Mouse (Mus musculus): Measurements from ENCODE around the gene Brd2.
A peak's percentile ranks its signal among the peaks of the same experiment; 100 is the strongest.

Gene Brd2

DNA sequence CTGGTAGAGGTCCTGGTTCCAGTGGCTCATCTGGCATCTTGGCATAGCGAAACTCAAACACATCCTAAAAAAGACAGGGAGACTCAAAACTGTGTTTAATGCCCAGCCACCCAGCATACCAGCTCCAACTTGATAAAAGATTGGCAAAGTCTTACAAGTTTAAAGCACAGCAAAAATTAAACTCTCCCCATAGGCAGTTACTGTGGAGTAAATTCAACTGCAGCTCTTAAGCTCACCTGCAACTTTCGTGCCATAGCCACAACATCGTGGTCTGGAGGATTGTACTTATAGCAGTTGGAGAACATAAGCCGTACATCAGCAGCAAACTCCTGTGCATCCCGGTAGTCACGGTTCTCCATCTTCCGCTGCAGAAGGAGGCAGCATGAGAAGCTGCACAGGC is 8.3 kb downstream of the Brd2 start:
- no peak for DNase-seq (ENCODE audit: low spot score)

DNA sequence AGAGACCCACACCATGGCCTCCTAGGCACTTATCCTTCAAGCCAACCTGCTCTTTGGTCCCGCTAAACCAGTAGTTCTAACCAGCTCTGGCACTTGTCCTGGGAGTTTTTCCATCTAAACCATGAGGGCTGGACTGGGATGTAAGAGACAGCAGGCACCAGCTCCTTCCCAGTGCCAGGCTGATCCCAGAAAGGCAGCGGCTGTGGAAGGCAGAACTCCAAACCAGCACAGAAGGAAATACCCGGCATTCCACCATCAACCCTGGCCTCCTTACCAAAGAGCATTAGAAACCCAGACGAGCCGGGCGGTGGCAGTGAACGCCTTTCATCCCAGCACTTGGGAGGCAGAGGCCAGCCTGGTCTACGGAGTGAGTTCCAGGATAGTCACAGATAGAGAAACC is 12.1 kb downstream of the Brd2 start:
- DNase-seq (ENCODE audit: low spot score): no peak

DNA sequence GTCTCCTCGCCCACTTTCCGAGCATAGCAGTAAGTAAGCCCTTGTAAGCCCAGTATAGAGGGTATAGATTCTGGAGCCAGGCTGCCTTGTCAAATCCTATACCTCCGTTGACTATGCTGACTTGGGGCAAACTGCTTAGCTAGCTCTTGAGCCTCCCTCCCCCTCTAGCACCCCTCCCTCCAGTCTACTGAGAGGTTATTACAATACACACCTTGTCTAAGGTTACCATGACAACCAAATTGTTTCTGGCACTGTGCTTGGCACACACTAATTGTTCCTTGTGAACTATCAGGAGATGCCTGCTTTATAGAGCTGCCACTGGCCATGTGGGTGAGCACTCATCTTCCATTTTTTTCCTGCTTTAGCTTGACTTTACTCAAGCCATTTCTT is 12.6 kb downstream of the Brd2 start:
- no peak for DNase-seq (ENCODE audit: low spot score)

DNA sequence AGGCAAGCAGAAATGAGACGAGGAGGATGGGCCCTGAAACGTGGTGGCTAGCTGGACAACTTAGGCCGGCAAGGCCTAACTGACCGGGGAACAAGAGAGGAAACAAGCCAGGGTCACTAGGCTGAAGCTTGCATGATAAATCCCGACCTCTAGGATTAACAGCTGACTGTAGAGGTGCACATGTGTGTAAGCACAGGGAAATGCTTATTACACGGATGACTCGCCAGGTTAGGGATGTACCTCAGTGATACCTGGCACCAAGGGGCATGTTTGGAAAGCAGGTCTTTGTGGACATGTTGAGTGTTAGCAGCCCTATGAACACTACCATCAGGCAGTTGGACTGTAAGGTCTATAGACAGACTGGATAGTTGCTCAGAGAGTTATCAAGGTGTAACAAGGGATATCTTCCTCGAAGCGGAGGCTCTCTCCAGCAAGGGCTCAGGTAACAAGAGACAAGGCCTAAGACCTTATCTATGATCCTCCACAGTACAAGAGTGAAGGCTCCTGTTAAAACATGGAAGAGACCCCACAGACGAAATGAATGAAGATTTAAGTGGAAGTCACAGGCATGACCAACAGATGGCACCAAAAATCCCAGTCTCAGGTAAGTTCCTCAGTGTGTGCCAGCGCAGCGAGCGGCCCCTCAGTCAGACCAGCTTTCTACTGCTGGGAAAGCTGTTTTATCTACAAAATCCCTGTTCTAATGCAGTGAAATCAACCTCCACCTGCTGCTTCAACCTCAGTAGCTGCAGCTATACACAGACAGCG is 13.2 kb downstream of the Brd2 start:
- DNase-seq (ENCODE audit: low spot score): no peak

DNA sequence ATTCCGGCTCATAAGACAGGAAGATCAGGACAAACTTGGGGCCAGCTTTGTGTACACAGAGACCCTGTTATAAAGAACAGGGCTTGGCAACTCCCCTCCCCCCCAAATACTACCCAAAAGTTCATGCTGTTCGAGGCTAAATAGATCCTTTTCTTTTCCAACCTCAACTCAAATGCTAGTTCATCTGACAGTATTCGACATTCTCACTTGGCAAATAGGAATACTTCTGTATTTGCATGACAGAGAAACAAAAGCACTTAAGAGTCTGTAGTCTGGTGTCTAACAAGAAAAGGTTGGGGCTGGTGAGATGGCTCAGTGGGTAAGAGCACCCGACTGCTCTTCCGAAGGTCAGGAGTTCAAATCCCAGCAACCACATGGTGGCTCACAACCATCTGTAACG is 14.0 kb downstream of the Brd2 start:
- no peak for DNase-seq (ENCODE audit: low spot score)

DNA sequence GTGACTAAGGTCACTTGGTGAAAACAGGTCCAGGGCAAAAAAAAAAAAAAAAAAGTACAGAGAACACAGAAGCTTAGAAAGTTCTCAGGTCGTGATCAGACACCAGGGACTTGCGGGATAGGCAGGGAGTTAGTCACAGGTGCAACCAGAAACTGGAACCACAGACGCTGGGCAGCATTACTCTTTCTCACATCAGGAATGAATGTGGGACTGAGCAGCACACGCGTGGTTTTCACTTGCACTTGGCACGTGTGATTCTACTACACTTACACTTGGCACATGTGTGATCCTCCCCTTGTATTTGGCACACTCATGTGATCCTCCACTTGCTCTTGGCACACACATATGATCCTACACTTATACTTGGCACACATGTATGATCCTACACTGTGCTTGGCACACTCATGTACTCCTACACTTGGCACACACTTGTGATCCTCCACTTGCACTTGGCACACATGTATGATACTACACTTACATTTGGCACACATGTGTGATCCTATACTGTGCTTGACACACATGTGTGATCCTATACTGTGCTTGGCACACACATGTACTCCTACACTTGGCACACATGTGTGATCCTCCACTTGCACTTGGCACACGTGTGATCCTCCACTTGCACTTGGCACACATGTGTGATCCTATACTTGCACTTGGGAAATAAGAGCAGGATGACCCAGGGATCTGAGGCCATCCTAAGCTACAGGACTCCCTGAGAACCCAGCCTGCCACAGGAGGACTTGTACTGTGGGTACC is 15.1 kb downstream of the Brd2 start:
- DNase-seq (ENCODE audit: low spot score): no peak

DNA sequence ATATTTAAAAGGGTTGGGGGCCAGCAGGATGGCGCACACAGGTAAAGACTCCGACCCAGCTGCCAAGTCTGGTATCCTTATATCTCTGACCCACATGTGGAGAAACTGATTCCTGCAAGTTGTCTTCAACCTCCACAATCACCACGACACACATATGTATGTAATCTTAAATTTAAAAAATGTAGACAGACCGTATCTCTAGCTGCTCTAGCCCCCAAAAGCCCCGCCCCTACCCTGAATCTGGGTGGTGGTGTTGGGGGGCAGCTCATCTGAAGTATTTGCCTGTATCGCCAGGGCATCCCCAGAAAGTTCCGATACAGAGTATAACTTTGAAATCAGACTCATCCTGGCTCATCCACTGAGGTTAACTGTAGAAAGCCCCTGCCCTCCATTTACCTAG is 15.9 kb downstream of the Brd2 start:
- no peak for DNase-seq (ENCODE audit: low spot score)

DNA sequence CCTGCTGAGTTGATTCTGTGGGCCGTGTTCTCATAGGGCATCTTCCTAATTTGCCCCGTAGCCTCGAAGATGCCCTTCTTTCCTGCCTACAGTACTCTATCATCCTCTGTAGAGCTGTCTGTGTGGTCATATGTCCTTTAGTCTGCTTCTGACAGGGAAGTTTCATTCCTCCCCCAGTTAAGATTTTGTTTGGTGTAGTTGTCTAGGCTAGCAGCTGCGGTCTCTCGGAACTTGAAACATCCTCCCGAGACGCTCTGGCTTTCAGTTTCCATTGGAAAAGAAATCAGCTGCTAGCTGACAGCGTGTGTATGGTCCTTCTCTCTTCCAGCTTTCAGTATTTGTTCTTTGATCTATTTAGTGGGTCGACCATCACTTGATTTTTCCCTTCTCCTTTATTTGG is 17.6 kb downstream of the Brd2 start:
- DNase-seq (ENCODE audit: low spot score): no peak

DNA sequence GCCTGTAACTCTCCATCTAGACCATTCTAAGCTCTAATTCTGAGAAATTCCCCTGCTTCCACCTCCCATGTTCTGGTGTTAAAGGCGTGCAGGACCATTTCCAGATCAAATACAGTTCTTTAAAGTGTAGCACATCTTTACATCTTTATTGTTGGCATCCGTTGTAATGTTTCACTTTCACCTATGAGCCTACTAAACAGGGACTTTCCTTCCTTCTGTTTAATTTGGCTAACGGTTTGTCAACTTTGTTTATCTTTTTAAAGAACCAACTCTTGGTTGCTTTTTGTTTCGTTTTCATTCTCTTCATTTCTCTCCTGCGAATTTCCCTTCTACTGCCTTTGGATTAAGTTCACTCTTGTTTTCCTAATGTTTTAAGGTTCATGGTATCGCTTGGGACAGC is 19.6 kb downstream of the Brd2 start:
- DNase-seq (ENCODE audit: low spot score): no peak

DNA sequence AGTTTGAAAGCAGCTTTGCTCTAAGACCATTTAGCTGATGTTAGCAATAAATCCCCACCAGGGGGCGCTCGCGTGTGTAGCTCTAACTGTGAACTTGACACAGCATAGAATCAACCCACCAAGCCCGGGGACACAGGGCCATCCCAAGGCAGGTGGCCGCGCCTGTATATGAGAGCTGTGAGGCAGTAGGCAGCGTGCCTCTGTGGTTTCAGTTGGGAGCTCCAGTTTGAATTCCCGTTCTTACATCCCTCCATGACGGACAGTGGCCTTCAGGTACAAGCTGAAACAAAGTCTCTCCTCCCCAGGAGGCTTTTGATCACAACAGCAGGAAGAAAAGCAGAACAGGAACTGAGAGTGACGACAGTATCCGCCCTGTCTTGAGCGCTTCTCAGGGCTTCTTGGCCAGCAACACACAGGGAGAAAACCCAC is 20.8 kb downstream of the Brd2 start:
- peak; percentile 99 for DNase-seq (ENCODE audit: low spot score)

DNA sequence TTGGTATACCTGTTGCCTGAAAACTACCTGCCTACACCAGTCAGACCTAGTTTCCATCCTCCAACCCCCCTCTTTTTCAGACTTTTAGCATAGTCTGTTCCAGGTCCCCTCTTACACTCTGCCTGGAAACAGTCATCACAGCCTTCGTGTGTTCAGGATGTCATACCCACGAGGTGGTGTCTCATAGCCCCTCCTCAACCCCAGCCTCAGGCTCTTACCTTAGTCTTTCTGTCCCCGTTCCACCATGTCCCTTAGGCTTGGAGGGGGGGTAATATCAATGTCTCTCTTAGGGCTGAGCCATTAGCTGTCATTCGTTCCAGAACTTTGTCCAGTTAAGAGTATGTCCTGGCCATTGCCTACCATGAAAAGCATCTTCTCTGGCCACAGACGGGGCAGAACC is 21.2 kb downstream of the Brd2 start:
- no peak for DNase-seq (ENCODE audit: low spot score)

DNA sequence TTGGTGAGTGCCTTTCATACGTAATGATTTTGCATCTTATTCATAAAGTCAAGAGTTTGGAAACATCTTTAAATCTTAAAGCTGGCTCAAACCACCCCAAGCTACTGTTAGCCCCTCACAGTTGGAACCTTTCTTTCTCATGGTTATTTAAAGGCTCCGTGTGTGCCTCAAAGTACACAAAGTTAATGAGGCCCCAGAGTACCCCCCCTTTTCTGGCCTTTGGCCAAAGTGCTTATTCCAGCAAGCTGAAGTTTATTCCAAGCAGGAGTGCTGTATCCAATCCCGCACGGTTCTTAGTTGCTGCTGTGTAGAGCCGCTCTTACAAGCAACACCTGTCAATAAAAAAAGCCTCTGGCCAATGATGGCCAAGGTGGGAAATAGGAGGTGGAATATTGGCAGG is 22.9 kb downstream of the Brd2 start:
- no peak for DNase-seq (ENCODE audit: low spot score)

DNA sequence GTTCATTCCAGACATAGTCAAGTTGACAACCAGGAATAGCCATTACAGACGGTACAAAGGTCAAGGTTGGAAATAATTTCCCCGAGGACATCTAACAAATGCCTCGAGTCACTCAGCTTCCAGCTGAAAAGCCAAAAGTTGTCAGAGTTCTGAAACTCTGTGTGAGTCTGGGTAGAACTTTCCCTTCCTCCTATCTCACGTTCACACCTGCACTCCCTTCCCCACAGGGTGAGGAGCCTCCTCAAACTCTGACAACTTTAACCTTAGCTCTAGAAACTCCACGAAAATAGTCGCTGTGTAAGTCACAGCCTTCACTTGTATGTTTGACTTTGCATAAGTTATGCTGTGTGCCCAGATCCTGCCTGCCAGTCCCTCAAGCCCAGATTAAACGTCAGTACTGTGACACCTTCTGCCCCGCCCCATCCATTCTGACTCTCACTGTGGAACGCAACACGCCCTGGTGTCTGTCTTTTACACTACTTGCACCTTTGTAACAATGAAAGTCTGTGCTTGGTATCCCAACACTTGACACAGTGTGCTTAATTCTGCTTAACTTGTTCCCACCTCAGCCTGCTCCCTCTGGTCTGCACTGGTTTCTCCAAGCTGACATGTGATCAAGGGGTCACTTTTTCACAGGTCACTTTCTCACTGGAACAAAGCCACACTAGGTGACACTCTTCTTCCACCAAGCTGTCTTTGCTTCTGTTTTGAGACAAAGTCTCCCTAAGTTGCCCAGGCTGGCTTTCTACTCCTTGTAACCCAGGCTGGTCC is 23.5 kb downstream of the Brd2 start:
- no peak for DNase-seq (ENCODE audit: low spot score)

DNA sequence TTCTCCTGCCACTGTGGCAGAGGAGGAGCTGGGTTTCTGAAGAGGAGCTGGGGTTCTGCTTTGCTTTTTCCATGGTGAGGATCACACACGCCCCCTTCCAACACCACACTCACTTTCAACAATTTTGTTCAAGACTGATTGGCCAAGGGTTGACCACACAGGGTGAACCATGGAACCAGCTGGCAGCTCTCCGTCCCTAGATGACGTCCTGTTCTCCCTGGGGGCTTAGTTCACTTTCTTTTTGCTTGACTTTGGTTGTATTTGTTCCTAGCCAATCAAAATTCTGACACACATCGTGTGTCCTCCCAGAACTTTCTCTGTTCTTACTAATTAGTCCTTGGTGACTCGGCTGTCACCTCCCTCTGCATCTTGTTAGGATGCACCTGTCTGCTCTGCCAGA is 25.2 kb downstream of the Brd2 start:
- DNase-seq (ENCODE audit: low spot score): no peak

DNA sequence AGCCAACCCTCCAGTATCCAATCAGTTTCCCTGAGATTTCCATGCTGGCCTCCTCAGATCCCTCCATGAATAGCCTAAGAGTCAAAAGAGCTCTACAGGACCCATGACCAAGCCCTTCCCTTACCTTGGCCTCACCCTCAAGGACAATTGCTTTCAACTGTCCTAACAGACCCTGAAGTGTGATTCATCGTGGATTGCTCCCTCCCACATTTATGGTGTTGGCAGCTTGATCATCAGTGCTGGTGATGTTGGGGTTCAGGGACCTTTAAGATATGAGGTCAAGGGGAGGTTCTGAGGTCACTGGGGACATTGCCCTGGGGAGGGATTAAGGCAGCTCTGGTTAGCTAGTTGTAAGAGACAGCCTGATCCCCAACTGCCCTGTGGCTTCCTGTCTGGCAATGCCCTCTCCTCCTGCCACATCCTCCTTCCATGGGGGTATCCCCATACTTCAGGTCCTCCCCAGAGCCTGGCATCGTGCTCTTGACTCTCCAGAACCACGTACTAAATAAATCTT is 25.9 kb downstream of the Brd2 start:
- no peak for DNase-seq (ENCODE audit: low spot score)

DNA sequence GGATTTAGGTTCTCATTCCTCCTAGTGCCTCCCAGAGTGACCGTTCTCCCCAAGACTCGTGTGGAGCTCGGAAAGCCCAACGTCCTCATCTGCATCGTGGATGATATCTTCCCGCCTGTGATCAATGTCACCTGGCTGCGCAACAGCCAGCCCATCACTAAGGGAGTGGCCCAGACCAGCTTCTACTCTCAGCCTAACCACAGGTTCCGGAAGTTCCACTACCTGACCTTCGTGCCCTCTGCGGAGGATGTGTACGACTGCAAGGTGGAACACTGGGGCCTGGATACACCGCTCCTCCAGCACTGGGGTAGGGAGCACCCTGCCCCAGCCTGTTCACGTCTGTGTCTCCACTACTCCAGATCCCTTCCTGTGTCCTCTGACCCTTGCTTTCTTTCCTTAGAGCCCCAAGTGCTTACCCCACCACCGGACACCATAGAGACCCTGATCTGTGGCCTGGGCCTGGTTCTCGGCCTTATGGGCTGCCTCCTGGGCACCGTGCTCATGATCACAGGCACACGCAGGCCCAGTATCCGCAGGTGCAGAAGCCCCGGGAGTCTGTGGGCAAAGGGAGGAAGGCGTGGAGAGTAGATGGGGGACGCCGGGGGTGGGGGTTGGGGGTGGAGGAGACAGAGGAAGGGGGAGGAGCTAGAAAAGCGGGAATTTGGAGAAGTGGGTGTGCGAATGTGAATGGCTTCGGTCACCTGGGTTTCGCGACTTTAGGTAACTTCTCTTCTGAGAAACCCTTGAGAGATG is 28.0 kb downstream of the Brd2 start:
- no peak for DNase-seq (ENCODE audit: low spot score)

DNA sequence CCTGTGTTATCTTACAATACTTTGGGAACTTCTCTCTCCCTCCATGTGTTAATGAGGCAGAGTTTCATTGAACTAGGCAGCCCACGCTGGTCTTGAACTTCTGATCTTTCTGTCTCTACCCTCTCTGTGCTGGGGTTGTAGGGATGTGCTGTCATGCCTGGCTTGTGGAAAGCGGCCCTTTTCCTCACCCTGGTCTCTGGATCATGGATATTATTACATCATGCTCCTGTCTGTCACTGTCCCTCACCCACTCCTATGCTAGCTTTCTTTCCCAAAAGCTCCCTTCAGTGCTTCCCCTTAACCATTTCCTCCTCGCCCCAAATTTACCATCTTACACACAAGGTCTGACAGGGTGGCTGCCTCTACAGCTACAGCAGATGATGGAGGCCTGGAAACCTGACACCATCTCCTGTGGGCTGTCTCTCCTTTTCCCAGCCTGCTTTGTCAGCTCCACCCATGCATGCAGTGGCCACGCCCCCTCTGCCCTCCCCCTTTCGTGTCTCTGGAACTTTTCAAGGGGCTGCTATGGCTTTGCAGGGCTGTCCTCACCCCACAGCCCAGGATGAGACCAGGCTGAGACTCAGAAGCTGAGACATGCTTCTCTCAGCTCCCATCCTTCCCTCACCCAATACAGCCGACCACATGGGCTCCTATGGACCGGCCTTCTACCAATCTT is 29.1 kb downstream of the Brd2 start:
- peak; percentile 73 for DNase-seq (ENCODE audit: low spot score)

DNA sequence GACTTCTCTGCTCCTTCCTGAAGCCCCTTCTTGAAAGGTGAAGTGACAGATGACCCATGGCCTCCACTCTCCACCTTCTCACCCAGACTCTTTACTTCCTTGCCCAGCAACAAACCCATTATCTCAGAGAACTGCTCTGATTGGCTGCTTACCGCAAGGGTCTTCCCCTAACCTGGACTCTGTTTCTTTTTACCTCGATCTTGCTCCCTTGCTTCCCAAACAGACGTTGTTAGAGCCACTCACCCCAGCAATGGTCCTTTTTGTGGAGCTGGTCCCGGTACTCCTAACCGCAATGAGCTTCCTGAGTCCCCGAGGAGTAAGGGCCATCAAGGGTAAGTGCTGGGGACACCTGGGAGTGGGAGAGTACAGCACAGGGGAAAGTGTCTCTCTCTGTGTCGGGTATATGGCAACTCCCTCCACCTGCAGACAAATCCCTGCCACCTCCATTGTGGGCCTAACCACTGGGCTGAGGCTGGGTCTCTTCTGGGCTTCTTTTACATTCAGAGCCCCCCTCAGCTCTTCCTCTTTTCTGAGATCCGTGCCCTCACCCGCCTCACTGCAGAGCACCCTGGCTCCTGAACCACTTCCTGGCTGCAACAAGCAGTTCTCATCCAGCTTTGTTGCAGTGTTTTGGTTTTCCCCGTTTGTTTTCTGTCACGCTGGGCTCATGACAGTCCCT is 30.1 kb downstream of the Brd2 start, which contains the start of gene H2-Oa:
Gene H2-Oa (plus strand): TSS at position 144 of the 679 bp plus-strand sequence.
- no peak for DNase-seq (ENCODE audit: low spot score)

DNA sequence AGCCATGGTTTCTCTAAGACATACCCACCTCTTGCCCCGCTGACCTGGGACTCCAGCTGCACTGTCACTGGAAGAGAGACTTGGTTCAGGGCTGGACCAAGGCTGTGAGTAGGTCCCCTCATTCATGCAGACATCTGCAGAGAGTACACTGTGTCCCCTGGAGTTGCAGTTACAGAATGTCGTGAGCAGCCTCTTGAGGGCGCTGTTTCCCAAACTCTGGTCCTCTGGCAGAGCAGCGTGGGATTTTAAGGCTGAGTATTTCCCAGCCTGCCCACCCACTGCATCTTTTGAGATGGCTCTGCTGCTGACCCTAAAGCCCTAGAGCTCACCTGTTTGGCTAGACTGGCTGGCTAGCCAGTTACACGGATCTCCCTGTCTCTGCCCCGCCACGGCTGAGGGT is 31.5 kb downstream of the Brd2 start:
- DNase-seq (ENCODE audit: low spot score): peak; percentile 46

DNA sequence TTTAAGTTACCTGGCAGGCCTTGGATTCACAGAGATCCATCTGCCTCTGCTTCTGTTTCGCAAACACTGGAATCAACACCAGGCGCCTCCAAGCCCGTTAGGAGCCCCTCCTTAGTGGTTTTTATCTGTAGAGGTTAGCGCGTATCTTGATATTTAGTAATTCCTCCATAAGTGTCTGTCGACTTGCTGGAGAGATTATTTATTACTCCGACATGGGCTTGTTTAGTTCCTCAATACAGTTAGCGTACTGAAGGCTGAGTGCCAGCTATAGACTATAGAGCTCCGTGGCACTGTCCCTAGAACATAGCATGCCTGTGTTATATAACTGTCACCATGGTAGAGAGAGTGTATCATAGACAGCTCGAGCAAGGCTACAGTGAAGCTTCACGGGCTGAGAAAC is 34.3 kb downstream of the Brd2 start:
- DNase-seq (ENCODE audit: low spot score): no peak

DNA sequence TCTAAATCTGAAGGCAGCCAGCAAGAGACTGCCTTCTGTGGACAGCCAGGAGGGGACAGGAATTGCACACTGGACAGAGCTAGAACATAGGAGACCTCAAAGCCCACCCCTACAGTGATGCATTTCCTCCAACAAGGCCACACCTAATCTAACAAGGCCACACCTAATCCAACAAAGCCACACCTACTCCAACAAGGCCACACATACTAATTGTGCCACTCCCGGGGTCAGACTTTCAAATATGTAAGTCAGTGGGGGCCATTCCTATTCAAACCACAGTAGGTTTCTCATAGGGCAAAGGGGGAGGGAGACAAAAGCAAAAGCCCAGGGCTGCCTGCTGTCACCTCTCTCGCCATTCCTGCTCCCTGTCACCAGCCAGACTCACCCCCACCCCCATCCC is 35.0 kb downstream of the Brd2 start:
- DNase-seq (ENCODE audit: low spot score): no peak

Data from retina, embryonic 14.5 days (tissue).